Mouse (Mus musculus): Measurements from ENCODE around the gene Ppp1r9b.

- TF ChIP-seq CTCF (IDR thresholded peaks at IDR 0.05; ENCODE audit: borderline replicate concordance, control insufficient read depth, extremely low read depth, insufficient read depth, low read length, poor library complexity), result no peak
- TF ChIP-seq POLR2A (IDR thresholded peaks at IDR 0.05; ENCODE audit: control insufficient read depth, extremely low read depth, insufficient read depth, low read length, poor library complexity), result no peak
Measured at GRCm38 (mm10) chr11:95008661-95009628, 18.1 kb downstream of the Ppp1r9b start.
